Mouse (Mus musculus): Measurements from ENCODE around the gene Cdh1.

DNA sequence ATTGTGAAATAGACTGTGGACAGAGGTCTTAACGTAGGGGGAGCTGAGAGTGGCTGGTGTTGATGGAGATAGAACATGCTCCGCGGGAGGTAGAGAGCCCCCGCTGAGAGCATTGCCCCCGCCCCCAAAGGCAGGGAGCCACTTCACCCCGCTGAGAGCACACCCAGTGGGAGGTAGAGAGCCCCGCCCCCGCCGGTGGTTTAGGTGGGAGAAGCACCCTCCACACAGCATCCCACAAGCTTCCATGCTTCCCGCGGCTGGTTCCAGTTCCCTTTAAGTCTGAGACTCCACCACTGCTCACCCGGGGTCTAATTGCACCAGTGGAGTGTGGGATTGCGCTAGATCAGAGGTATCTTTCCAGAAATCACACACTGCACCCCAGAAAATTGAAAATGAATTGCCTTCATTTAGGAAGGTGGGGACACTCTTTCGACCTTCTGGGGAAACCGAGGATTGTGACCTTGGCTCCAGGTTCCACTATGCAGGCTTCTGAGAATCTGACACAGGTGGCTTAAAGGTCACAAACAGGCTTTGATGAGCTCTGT is 3.5 kb downstream of the Cdh1 start:
- no peak for TF ChIP-seq GATA1 (IDR thresholded peaks at IDR 0.05; ENCODE audit: borderline replicate concordance, low read length)
- no peak for TF ChIP-seq FLI1 (IDR thresholded peaks at IDR 0.05; ENCODE audit: low read length)
